Mouse (Mus musculus) kidney, postnatal 14 days (tissue): ENCODE data around the gene Klf3.
A peak's percentile ranks its signal among the peaks of the same experiment; 100 is the strongest.

Experiments used
- DNase-seq: peaks from one replicate; pipeline ENCODE4 v3.0.0; 2022; ENCODE audit warnings: mixed read lengths

Gene Klf3

DNA sequence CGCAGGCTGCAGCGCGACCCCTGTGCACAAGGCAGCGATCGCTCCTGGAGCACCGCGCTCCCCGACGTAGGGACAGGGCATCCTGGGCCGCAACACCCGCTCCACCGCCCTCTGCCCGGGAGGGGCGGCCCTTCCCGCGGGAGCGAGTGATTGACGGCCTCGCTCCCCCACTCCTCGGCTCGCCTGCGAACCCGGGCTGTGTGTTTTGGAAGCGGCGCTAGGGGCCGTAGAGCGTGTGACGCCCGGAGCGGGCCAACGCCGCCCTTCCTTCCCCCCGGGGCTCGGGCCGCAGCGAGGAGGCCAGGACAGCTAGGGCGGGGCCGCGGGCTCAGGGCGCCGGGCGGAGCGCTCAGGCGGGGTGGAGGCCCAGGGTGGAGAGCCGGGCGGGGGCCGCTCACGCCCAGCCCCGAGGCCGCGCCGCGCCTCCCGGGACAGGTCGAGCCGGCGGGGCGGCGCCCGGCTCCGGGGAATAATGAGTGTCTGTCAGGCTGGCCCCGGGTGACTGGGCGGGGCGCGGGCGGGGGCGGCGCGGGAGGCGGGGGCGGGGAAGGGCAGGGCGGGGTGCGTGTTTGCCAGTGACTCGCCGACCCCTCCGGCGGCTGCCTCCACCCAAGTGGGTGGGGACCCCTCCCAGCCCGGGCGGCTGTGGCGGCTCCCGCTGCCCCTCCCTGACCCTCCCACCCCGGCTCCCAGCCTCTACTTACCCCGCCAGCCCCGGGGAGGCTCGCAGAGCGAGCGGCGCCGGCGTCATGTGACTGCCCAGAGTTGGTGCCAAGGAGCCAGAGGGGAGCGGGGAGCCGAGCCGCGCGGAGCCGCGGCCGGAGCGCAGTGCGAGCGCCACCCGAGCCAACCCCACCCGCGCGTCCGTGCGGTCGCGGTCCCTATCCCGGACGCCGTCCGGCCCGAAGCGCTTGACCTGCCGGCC is at the start of gene Klf3:
Klf3 (plus strand) TSS at position 594 of the 925 bp plus-strand sequence.
- DNase-seq = peak; percentile 97

DNA sequence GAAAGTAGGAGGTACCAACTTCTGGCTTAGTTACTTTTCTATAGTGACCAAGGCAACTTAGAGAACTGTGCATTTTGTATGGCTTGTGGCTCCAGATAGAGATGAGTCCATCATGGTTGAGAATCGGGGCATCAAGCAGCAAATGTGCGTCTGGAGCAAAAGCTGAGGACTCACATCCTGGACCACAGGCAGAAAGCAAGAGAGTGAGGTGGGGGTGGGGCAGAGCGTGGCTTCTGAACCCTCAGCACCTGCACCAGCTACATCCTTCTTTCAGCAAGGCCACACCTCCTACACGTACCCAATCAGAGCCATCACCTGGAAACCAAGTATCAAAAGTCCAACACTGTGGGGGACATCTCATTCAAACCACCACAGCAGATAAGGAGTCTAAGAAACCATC is 40.9 kb upstream of the Klf3 start:
- DNase-seq = no peak

DNA sequence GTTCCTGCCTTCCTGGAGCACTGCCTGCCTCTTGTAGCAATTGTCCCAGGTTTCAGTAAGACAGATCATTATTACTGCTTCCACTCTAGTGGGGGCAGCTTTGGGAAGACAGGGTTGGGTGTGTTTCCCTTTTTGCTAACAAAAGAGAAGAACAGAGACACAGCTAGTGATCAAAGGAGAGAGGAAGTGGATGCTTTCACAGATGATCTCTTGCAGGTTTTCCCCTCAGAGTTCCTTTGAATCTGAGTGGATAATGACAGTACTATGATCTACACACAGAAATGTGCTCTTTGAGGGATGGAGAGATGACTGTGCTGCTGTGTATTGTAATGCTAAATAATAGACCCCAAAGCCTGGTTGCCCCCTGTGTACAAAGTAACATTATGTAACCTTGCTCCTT is 38.7 kb upstream of the Klf3 start:
- DNase-seq = no peak

DNA sequence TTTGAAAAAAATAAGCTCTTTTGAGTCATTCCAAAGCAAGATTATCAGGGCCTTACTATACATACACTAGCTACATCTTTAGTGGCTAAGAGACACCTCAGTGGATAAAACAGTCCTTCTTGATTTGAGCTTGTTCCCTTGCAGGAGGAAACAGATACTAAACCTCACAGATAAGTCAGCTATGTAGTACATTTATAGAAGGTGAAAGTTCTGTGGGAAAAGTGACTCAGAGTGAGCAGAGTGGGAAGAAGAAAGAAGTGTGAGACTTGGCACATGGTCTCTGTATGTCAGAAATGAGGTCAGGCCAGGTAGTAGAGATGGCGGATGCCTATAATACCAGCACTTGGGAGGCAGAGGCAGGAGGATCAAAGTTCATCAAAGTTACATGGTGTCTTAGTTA is 37.4 kb upstream of the Klf3 start:
- DNase-seq = no peak

DNA sequence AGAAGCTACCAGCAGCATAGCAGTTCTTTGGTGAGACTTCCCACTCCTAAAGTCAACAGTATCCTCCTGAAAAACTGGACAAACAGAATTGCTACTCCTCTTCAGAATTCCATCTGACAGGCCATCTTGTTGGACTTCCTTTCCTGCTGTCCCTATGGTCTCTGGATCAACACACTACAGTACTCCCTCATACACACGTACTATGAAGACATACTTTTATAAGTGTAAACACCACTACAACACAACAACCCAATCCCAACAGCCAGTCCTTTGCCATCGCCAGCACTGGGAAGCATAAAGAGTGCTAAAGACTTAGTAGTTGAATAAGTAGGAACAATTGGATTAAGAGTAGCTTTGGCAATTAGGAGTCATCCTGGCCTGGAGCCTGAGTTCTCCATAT is 36.6 kb upstream of the Klf3 start:
- DNase-seq = no peak

DNA sequence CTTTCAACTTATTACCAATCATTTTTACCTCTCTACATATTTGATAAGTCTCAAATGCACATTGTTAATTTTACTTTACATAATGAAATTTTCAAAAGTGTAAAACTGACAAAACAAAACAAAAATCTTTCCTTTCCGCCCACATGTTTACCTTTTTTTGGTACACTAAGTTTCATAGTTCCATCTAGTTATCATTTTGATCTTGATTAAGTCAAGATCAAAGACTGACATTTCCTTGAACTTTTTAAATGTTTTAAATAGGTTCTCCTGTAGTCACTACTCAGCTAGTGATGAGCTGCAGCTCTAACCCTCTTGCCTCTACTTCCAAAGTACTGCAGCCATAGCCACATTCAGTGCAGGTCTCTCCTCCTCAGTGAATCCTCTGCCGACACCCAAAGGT is 31.6 kb upstream of the Klf3 start:
- DNase-seq = no peak

DNA sequence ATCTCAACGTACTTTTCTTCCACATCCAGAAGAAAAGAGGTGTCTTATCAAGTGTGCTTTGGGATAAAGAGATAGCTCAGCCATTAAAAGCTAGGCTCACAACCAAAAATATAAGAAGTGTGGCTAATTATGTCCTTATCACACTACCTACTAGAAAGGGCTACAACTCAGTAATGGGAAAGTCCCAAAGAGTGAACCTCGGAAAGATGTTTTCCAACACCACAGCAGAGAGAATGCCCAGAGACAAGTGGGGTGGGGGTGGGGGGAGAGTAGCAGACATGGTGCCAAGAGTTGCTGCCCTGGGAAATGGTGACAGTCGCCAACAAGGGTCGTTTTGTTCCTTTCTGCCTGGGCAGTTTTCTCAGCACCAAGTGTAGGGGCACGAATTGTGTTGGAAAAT is 25.0 kb upstream of the Klf3 start:
- DNase-seq = no peak

DNA sequence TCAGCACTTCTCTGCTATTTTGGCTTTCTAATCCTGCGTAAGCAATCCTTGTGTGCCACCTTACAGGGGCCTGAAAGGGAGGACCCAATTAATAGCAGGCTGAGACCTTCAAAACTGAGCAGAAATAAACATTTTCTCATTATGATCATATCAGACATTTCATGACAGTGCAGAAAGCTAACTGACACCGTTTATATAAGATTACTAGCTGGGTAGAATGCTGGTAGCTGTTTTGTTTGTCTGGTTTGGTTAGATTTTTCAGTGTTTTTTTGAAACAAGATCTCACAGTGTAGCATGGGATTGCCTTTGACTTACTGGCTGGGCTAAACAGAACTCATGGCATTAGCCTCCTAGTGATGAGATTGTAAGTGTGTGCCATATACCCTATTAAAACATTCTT is 23.9 kb upstream of the Klf3 start:
- DNase-seq = no peak

DNA sequence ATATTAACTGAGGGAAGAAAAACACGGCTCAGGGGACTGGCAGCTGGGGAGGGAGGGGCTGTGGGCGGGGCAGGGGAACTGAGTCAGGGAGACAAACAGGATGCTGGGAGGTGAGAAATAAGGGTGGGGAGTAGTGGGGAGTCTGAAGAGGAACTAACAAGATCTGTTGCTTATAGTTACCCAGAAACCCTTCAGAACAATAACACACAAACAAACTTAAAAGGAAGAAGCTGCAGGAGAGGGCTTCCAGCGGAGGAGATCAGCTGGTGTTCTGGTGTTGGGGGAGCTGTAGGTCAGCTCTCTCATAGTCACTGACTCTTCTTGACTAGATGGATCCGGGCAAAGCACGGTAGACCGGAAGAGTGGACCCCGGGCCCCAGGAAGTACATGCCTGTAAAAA is 22.4 kb upstream of the Klf3 start:
- no peak for DNase-seq

DNA sequence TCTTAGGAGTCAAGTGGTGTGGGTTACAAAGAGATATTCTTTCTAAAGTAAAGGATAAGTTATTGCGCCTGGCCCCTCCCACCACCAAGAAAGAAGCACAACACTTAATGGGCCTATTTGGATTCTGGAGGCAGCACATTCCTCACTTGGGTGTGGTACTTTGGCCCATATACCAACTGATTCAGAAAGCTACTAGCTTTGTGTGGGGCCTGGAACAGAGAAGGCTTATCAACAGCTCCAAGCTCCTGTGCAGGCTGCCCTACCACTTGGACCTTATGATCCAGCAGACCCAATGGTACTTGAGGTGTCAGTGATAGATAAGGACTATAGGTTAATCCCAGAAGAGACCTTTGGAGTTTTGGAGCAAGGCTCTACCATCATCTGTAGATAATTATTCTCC is 15.0 kb upstream of the Klf3 start:
- no peak for DNase-seq

DNA sequence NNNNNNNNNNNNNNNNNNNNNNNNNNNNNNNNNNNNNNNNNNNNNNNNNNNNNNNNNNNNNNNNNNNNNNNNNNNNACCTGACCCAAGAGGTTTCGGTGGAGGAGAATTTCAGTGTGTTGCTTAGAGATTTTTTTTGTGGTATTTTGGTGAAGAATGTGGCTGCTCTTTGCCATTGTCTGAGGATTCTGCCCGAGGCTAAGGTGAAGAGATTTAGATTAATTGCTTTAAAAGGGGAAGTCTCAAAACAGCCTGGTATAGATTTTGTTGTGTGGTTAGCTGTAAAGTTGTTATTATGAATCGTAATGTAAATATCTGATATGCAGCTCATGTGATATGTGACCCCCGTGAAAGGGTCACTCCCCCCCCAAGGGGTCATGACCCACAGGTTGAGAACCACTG is 5.0 kb upstream of the Klf3 start:
- DNase-seq = no peak

DNA sequence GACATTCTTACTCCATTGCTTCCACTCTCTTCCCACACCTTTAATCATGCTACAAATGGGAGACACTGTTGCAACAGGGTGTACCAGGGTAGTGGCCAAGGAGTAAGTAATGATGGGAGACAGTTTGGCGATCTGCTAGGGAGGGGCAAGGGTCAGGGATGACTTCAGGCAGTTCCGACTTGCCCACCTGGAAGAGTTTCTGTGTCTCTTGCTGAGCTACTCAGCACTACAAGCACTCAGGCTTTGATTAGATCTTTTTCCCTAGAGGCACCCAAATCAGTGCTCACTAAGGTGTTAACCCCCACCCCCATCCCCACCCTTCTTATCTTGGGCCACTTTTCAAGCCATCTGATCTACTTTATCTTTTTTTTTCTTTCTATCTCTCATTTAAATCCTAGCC is 1.6 kb upstream of the Klf3 start:
- no peak for DNase-seq

DNA sequence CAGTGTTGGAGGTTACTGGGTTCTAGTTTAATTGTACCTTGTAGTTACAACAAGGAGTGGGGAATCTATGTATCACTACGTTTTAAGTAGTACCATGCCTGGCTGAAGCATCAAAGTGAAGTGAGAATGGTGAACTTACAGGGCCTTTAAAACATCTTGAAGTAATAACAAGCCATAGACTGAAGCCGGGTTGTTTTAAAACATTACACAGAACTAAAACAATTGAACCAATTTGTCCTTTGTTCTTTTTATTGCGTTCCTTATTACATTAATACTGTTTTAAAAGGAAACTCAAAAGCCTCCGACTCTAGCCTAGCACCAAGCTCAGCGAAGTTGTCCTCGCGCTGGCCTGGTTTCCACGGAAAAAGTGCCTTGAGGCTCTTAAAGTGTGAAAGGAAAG is 1.0 kb upstream of the Klf3 start:
- no peak for DNase-seq

DNA sequence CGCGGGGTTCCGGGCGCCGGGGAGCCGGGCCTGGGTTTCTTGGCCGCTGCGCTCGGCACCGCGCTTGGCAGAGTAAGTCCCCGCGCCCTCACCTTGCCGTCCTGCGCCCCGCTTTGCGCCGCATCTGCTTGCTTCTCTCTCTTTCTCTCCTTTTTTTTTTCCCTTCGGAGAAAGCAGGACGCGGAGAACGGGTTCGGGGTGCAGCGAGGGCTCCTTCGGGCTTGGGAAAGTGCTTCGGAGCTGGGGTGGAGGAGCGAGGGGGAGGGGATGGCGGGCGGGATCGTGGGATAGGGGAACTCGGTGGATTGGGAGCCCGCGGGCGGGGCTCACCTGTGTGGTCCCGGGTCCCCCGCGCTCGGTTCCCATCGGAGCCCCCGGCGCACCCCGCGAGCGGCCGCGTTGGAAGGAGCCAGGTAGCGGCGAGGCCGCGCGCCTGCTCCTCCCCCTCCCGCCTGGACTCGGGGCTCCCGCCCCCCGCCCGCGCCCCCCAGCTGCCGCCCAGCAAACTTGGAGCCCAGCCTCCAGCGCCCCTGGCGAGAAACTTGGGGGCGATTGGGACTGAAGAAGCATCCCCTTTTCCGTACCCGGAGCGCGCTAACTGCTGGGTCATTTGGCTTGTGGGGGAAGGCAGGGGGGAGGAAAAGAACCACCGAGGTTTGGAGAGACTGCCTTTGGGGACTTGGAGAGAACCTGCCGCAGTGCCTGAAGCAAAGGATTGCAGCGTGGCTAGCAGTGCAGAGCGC is 703 bp downstream of the Klf3 start:
- peak; percentile 65 for DNase-seq

DNA sequence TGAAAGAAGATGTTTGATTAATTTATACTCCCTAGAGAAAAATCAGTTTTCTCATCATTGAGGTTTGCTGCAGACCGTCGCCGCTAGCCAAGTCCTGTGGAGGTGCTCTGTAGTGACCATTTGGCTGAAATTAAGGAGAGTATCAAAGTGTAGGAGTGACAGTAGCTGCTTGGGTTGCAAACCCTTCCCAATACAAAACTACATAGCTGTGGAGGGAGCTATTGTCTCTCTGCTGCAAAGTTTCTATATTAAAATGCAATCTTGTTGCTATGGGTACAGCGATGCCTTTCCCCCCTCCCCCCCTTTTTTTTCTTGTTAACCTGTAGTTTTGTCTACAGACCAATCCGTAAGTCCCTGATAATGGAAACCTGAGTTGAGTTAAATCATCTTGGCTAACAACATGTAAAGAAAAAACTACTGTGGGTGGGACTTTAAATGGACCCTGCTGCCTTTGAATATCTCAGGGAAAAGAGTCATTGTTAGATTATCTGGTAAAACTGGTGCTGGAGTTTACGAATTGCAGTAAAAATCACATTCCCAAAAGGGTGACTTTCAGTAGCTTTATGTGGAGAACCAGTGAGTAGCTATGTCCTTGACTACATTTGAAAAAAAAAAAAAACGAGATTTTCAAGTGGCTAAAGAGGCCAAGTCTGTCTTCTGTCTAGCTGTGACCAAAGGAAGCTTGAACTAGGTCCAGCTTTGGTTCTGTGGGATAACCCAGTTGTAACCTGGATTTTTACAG is 2.1 kb downstream of the Klf3 start:
- DNase-seq = no peak

DNA sequence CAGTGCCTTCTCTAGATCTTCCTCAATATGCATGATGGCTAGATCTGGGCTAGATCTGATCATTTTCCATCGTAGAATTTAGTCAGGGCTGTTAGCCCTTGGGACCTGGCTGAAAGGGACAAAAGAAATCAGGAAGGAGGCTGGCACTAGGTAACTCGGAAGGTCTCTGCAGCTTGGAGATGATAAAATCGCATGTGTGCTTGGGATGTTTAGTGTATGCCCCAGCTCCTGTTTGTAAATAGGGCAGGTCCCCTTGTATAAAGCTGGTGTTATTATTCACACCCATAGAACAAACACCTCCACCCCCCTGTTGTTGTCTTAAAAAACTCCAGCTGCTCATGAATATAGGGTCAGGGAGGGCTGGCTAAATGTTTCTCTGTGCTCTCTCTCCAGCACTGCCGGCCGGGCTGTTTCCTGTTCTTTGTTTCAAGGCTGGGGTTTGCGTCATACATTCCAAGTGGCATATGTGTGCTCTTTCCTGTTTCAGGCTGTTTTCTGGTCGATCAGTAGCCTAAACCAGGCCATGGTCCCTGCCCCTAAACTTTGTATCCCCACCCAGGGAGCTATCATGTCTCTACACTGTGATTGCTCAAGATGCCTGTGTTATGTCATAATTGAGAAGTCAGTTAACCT is 2.8 kb downstream of the Klf3 start:
- peak; percentile 87 for DNase-seq

DNA sequence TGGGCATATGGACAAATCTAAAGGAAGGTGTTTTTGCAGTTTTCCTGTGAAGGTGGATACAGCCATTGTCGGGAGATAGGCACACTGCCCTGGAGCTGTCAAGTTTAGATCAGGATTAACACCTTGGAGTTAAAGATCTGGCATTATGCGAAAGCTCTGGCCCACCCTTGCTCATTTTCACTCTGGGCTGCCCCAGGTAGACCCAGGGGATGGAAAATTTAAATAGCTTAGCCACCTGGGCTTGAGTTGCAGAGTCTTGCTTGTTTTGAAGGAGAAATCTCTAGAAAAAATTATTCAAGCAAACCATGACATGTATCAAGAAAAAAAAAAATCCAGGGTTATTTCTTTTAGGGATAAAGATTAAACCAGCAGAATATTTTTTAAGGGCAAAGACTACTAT is 3.4 kb downstream of the Klf3 start:
- no peak for DNase-seq

DNA sequence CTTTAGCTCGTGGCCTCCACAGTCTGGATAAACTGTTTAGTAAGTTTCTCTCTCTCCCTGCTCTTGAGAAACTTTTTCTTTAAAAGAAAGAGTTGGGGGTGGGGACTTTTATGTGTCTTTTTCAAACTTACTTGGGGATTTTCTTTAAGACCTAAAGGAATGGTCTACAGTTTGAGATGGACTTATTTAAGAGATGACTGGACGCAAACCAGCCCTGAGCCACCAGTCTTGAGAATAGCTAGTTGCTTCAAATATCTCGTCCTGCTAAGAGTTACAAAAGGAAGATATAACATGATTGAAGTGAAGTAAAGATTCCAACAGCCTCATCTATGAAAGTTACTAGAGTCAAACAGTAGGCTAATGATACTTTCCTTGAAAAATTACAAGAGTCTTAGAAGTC is 4.0 kb downstream of the Klf3 start:
- DNase-seq = no peak

DNA sequence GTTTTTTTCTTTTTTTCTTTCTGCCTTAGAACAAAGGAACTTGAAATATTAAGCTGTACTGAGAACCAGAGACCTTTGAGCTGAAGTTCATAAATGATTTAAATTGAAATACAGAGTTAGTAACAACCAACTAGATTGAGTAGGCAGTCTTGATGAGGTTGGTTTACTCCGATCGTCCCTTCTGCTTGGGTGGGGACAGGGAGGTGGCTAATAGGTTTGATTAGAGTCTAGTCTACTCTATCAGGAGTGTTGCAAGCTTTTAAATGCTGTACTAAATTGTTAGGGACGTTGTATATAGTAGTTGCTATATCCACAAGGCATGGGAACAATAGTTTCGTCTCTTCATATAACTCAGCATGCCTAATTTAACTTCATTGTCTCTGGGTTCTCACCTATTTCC is 4.4 kb downstream of the Klf3 start:
- DNase-seq = no peak

DNA sequence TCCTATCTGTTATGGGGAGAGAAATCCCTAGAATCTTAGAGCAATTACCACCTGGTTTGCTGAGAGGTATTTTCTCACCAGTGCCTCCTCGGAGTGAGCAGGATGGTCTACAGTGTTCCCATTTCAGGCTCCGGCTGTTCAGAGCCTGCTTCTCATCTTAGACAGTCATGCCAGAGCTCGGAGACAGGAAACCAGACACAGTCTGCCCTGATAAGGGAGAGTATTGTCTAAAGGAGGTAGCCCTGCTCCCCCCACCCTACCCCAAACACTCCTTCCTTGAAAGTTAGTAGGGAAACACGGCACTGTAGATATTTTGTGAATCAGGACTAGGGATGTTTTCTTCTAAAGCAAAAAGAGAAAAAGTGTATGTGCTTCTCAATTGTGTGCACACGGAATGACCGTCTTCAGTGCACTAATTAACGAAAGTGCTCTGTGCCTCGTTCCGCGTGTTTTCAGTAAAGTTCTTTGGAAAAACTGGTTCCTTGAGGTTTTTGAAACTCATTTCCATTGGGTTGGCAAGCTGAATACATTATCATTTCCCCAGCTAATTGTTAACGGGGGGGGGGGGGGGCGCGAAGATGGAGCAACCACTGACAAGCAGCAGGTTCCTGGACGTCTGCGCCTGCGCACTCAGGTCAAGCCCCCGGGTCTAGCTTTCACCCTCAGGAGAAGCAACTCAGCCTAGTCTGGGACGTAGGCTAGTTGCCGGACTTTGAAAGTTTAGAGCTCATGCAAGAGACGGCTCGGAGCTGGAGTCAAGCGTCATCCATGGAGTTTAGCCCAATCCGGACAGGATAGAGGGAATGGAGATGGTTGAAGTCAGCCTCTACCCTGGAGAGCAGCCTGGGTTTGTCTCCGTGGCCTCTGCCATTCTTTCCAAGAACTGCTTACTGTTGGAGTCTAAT is 5.2 kb downstream of the Klf3 start:
- peak; percentile 55 for DNase-seq

DNA sequence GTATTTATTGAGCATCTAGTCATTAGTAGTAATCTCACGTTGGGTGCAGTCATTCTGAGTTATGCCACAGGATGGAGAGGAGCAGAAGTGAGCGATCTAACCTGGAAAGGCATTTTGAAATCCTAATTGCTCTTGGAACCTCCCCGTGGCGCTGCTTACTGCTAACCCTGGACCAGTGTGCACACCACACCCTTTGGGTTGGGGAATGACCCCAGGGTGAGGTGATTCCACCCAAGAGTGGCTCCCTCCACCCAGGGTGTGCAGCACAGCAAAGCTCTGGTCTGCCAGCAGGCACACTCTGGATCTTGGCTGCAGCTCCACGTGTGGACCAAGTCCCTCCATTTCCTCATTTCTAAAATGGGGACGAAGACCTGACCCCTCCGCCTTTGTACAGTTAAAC is 6.1 kb downstream of the Klf3 start:
- DNase-seq = no peak

DNA sequence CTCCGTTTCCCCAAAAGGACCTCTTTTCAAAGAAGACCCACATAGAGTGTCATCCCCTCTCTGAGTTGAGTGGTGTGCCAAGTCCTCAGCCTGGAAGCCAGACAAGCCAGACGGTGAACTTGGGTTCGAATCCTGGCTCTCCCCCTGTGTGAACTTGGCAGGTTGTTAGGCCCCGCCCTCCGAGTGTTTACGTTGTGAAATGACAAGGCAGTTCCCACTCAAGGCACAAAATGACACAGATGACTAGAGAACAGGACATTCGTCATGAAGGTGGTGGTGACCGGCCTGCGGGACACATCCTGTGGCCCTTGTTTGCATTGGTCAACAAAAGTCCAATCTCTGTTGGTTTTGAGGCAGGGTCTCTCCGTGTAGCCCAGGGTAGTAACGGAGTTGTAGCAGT is 6.7 kb downstream of the Klf3 start:
- DNase-seq = no peak
